Comparison of ENCODE assay signal across 8 mouse cellular contexts in the genomic region with DNA sequence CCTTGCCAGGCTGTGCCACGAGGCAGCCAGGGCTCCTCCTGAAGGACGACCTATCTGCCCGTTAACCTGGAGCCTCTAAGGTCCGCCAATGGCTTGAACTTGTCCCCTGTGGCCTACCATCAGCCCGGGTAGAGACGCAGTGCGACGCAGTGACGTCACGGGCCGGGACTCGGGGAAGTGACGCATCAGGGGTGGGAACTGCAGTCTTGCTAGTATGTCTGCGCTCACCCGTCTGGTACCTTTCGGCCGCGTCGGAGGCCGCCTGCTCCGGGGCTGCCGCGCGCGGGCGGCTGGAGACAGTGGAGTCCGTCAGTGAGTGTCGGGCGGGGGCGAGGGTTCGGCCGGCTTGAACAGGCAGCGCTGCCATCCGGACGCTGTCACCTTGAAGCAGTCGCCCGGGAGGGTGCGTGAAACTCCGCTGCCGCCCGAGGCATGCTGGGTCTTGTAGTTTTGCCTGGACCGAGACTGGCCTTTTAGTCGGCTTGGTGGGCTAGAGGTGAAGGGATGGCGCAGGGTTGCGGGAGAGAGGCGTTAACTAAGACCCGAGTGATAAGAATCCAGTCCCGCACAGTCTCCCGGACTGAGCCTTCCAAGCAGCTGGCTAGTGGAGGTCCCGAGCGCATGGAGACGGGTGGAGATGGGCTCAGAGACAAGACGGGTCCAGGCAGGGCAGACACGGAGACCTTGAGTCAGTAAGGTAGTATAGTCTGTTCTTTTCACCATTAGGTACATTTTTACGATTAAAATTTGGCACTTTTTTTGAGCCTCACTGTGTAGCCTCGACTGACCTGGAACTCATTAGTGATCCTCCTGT. TPM values are rescaled to one million over a fixed set of nuclear protein-coding genes. Genes with fewer than 3 reads are reported as not detected.
A peak's percentile ranks its signal among the peaks of the same experiment; 100 is the strongest.
DNase-seq lines count a peak whose midpoint lies in the region; ATAC-seq lines count a peak whose summit lies in the region.

Ndufb2 (plus strand) TSS at position 174 of the 814 bp plus-strand sequence.

- H3K36me3 ChIP-seq in forebrain, embryonic 14.5 days (ENCODE audit: control insufficient read depth, insufficient read depth, low read length) = peaks cover 12% of the 10 kb centered on the region
- peaks cover 23% of the 10 kb centered on the region for H3K36me3 ChIP-seq in neural tube, embryonic 15.5 days

- peak; percentile 99 for ATAC-seq in forebrain, embryonic 14.5 days
- peak; percentile 98 for ATAC-seq in neural tube, embryonic 15.5 days (ENCODE audit: low FRiP score)

- peaks cover 8% of the 10 kb centered on the region for H3K4me1 ChIP-seq in forebrain, embryonic 14.5 days (ENCODE audit: control insufficient read depth, insufficient read depth, low read length)
- peaks cover 25% of the 10 kb centered on the region for H3K4me1 ChIP-seq in neural tube, embryonic 15.5 days

- peak within 1 kb of the TSS; percentile 86 for H3K9ac ChIP-seq in forebrain, embryonic 14.5 days (ENCODE audit: low read length)
- peak within 1 kb of the TSS; percentile 87 for H3K9ac ChIP-seq in neural tube, embryonic 15.5 days (replicated peaks)

- no peaks in the 10 kb centered on the region for H3K27me3 ChIP-seq in forebrain, embryonic 14.5 days (replicated peaks; ENCODE audit: control insufficient read depth, insufficient read depth, low read length)
- no peaks in the 10 kb centered on the region for H3K27me3 ChIP-seq in neural tube, embryonic 15.5 days (replicated peaks)

- intact Hi-C loops in heart, postnatal 14 days (cut with DNase I) = loop anchor here (5.0 to 10.0 kb wide), 2 partner anchors 135 to 192 kb away; partner anchors contain the start of gene Braf

- WGBS in forebrain, embryonic 14.5 days = under 1% methylated on average over 56 of the region's 56 CpGs
- WGBS in neural tube, embryonic 15.5 days = under 1% methylated on average over 56 of the region's 56 CpGs

- DNase-seq in ES-CJ7 (ENCODE audit: low read depth, low spot score) = peak; percentile 96
- peak; percentile 95 for DNase-seq in cerebellum, adult 11 months
- DNase-seq in forebrain, embryonic 14.5 days (ENCODE audit: low spot score) = peak; percentile 98
- peak; percentile 93 to 95 for DNase-seq in heart, postnatal 14 days
- DNase-seq in layer of hippocampus, adult 11-12 months (ENCODE audit: low spot score) = peak; percentile 95
- peak; percentile 95 for DNase-seq in lung, adult 18-20 months
- DNase-seq in testis, postnatal 14 days (ENCODE audit: low spot score) = peak; percentile 92

- peak within 1 kb of the TSS; percentile 72 for H3K4me2 ChIP-seq in forebrain, embryonic 14.5 days (ENCODE audit: low read length)
- H3K4me2 ChIP-seq in neural tube, embryonic 15.5 days = peak within 1 kb of the TSS; percentile 66

- H3K9me3 ChIP-seq in forebrain, embryonic 14.5 days (replicated peaks; ENCODE audit: control insufficient read depth, low read length) = no peaks in the 10 kb centered on the region
- no peaks in the 10 kb centered on the region for H3K9me3 ChIP-seq in neural tube, embryonic 15.5 days (replicated peaks)

- peak within 1 kb of the TSS; percentile 85 for H3K27ac ChIP-seq in forebrain, embryonic 14.5 days (ENCODE audit: low read depth, low read length)
- H3K27ac ChIP-seq in neural tube, embryonic 15.5 days (replicated peaks) = peak within 1 kb of the TSS; percentile 98

- peak within 1 kb of the TSS; percentile 50 for H3K4me3 ChIP-seq in forebrain, embryonic 14.5 days (ENCODE audit: low read depth, low read length)
- H3K4me3 ChIP-seq in neural tube, embryonic 15.5 days (replicated peaks) = peak within 1 kb of the TSS; percentile 86

RNA-seq across cellular contexts. Expression of gene Ndufb2, which starts in this region (rescaled TPM):
- 354 and 423 TPM in 2 replicates for polyA plus RNA-seq in forebrain, embryonic 14.5 days (2014; fragmentation: Nextera tagmentation; extraction: Ambion mirVana)
- 100 to 1,000 TPM; 584 to 623 TPM for total RNA-seq in heart, postnatal 14 days (2021)
- 495 and 582 TPM in 2 replicates for polyA plus RNA-seq in neural tube, embryonic 15.5 days (2015; fragmentation: Nextera tagmentation; extraction: Ambion mirVana)

Comparison
In these comparisons a context has a peak if more than half of its experiments do, and no peak if none do; other contexts are left out.
1. Peak in every context shown above with its lines: DNase-seq, ATAC-seq, H3K4me3 ChIP-seq and H3K27ac ChIP-seq.